Mouse (Mus musculus): ENCODE measurements around the gene Rab30. TPM values are rescaled to one million over a fixed set of nuclear protein-coding genes. Genes with fewer than 3 reads are reported as not detected.
A peak's percentile ranks its signal among the peaks of the same experiment; 100 is the strongest.
"Not testable (repeated sequence)": the region's sequence is repeated elsewhere in the genome, so short reads cannot be mapped to it uniquely, and the experiment has no call there.

Rab30 gene
- 10 to 100 TPM; 33.4 to 35.7 TPM for total RNA-seq (2021)

DNA sequence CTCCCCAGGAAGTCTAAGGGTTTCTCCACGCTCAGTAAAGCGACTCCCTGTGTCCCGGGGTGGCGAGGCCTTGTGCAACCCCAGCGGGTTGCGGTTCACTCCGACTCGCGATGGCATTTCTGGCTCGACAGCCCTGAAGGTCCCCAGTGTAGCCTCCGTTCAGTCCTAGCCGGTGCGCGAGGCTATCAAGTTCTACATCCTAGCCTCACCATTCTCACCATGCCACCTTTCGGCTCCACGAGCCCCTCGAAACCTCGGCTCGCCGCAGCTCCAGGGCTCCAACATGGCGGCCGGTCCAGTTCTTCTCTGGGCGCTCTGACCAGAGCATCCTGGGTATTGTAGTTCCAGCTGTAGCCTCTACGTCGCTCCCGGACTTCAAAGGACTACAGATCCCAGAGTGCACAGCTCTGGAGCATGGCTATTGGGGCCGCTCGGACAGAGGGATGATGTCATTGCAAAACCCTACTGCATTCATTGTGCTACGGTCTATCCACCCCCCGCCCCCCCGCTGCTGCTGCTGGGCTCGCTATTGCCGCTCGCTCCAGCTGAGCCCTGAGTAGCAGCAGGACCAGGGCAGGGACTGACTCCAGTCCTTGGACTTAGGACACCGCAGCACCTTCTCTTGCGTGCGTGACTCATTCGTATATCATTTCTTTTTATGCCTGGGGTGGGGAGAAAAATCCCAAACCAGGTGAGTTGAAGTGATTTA, at the start of gene Rab30:
TSS of gene Rab30 (plus strand) at position 452 of the 709 bp plus-strand sequence.
- peak; percentile 98 for DNase-seq
- intact Hi-C loops (cut with DNase I): loop anchor here (5.0 to 10.0 kb wide), 3 partner anchors 74 to 126 kb away; partner anchors contain the start of gene Pcf11

DNA sequence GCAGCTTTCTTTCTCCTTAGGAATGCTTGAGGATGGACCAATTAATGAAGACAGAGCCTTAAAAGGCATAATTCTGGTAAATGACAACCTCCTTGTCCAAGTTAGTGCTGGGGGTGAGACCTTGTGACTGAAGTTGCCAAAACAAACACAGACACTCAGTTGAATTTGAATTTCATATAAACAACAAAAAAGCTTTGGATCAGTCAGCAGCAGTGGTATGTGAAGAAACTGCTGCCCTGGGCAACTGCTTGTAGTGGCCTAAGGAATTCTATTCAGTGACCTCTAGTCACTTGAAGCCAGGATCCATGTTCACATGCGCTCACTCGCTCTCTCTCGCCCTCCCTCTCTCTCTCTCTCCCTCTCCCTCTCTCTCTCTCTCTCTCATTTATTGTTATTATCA, 45.0 kb upstream of the Rab30 start:
- no peak for DNase-seq
- intact Hi-C loops (cut with DNase I): no loop called here

- DNase-seq: no peak
- intact Hi-C loops (cut with DNase I): no loop called here
These were observed 42.6 kb upstream of the Rab30 start for GRCm38 (mm10) chr7:92698770-92699169.

- intact Hi-C loops (cut with DNase I): no loop called here
- no peak for DNase-seq
These were observed 37.7 kb upstream of the Rab30 start for GRCm38 (mm10) chr7:92703661-92704060.

- intact Hi-C loops (cut with DNase I): no loop called here
- no peak for DNase-seq
These were observed 35.9 kb upstream of the Rab30 start for GRCm38 (mm10) chr7:92705534-92705933.

GRCm38 (mm10) chr7:92706711-92707110, 34.7 kb upstream of the Rab30 start:
- no peak for DNase-seq
- intact Hi-C loops (cut with DNase I): no loop called here

DNA sequence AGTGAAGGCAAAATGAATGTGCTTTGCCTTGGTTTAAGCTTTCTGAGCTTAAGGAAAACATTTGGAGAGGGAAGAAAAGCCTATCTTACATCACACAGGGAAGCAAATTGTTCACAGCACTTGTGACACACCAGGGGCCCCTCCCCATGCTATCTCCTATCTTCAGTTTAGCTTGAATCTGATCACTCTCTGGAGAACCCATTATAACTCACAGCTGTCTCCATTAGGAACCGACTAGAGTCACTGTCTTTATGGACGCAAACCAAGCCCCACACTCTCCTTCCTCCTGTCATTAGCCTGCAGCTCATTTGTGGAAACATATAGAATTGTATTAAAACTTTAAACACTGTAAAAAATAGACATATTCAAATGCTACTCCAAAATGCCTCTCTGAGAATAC, 31.8 kb upstream of the Rab30 start:
- no peak for DNase-seq
- intact Hi-C loops (cut with DNase I): no loop called here

- no peak for DNase-seq
- intact Hi-C loops (cut with DNase I): no loop called here
These were observed 29.8 kb upstream of the Rab30 start for GRCm38 (mm10) chr7:92711593-92711992.

- intact Hi-C loops (cut with DNase I): no loop called here
- DNase-seq: no peak
These were observed 26.3 kb upstream of the Rab30 start for GRCm38 (mm10) chr7:92715055-92715454.

DNA sequence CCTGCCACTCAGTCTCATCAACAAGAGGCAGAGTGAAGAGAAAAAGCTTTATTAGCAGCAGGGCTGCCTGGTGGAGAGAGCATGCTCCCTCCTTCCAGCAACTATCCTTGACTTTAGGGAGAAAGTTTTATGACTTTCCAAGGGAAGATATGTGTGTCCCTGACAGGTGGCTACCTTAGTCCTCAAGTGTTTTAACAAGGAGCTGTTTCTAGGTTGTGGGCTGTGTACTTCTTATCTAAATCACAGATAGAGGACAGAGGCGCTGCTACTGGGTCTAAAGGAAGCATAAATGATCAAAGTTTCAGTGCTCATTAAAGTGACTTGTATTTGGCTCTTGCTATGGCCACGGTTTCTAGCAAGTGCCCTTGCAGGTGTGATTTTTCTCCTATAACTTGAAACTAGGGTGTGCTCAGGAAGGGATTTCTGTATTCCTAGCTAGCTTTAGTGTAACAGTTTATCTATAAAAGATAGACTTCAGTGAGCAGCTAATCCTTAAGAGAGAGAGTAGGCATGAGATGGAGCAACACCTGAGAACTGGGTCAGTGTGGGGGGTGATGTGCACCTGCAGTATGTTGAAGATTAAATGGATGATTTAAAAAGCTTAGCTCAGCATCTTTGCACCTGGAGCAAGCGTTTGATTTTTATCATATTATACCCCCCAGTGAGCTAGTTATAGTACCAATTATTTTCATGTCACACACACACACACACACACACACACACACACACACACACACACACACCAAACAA, 21.1 kb upstream of the Rab30 start:
- no peak for DNase-seq
- intact Hi-C loops (cut with DNase I): no loop called here

DNA sequence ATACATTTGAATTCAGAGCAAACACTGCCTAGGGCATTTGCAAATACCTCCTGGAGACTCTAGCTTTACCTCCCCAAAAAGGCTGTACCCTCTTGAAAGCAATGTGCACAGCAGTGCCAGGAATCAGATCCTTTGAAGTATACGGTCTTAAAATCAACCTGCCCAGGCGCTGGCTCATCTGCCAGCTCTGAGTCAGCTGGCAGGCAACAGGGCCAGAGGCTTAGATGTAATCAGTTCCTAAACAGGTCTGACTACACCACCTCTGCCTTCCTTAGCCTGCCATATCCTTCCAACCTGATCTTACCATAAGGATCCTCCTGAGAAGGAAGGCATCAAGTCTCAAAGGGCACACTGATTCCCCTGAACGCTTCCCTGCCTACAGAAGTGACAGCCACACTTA, 17.7 kb upstream of the Rab30 start:
- intact Hi-C loops (cut with DNase I): no loop called here
- no peak for DNase-seq

DNA sequence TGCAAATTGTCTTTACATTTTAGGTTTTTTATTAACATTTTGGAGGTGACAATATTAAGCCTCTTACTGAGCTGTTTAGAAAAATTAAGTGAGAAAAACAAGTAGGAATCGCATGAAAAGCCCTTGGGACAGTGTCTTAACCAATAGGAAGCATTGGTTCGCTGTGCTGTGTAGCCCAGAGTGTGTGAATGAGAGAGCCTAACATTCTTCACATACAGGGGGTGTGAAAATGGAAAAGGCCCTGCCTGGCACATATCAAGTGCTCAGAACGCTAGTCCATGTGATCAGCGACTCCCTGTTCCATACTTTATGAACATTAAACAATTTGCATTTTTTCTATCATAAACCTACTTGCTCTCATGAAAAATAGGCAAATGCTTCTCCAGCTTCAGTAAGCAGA, 17.1 kb upstream of the Rab30 start:
- no peak for DNase-seq
- intact Hi-C loops (cut with DNase I): no loop called here

- DNase-seq; intact Hi-C loops (cut with DNase I): not testable (repeated sequence)
These were observed 11.8 kb upstream of the Rab30 start for GRCm38 (mm10) chr7:92729583-92729982.

GRCm38 (mm10) chr7:92730465-92730864, 10.9 kb upstream of the Rab30 start:
- DNase-seq: no peak
- intact Hi-C loops (cut with DNase I): no loop called here

DNA sequence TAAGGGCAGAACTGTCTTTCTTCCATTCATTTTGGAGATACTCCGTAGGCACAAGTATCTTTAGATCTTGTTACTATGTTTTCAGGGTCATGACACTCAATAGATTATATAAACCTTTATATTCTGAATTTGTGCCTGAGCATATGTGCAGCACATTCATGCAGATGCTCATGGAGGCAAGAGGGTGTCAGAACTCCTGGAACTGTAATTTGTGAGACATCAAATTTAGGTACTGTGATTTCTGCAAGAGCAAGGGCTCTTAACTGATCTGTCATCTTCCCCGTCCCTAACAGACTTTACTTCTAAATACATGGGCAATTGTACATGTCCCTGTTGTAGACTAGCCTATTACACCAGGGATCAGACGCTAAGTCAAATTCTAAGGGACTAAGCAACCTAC, 10.4 kb upstream of the Rab30 start:
- DNase-seq: no peak

DNA sequence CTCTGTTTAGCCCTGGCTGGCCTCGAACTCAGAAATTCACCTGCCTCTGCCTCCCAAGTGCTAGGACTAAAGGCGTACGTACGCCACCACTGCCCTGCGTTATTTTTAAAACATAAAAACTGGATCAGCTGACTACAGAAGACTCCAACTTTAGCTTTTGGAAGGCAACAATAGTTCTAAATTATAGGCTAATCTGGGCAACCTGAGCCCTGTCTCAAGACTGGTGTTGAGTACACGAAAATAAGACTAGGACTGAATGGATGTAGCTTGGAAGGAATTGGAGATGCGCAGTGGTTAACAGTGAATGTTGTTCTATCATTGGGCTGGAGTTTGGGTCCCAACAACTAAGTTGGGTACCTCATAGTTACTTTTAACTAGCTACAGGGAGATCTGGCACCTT, 9.3 kb upstream of the Rab30 start:
- intact Hi-C loops (cut with DNase I): no loop called here
- DNase-seq: no peak

More for the DNA sequence above, 10.4 kb upstream of the Rab30 start:
- intact Hi-C loops (cut with DNase I): no loop called here

- intact Hi-C loops (cut with DNase I): no loop called here
- DNase-seq: no peak
These were observed 3.8 kb upstream of the Rab30 start for GRCm38 (mm10) chr7:92737560-92737959.

DNA sequence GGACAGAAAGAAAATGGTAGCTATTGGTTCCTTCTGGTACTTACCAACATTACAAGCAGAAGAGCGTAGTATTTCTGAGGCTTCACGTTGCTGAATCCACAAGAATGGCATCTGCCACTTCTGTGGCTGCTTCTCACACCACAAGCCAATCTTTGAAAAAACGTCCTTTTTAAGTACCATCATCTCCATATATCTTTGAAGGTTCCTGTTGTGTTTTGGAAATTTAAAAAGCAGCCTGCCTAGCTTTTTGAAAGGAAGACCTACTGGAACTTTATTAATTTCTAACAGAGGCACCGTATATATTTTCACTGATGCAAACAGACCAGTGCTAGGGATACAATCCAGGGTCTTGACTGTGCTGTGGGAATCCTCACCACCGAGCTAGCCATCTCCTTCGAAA, 1.4 kb upstream of the Rab30 start:
- DNase-seq: no peak
- intact Hi-C loops (cut with DNase I): loop anchor here (5.0 to 10.0 kb wide), 3 partner anchors 73 to 127 kb away; partner anchors contain the start of gene Pcf11

DNA sequence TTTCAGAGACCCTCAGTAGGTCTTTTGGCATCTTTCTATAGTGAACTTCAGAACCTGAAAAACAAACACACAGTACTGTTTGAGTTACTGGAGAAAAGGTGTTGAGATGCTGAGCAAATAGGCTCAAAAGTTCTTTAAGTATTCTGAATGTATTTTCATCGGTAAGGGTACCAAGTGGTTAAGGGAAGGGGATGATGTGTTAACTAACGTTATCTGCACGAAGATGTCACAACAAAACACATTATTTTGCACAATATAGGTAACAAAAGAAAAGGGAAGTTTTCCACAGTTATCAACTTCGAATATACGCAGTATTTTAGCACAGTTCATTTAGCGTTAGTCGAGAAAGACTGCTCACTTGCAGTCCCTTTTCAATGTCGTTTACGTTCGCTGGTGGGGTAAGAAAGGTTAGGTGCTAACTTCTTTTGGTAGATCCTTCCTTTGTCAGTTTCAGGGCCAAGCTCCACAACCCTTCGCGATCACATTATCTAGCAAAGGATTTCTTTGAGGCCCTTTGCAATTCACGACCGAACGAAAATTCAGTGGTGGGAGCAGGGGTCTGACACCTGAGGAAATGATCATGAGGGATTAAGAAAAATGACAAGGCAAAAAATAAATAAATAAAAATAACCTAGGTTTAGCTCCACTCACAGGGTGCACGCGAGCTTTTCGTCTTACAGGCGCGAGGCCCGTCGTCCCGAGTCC, 840 bp upstream of the Rab30 start:
- intact Hi-C loops (cut with DNase I): loop anchor here (5.0 to 10.0 kb wide), 3 partner anchors 73 to 127 kb away; partner anchors contain the start of gene Pcf11
- DNase-seq: no peak

- intact Hi-C loops (cut with DNase I): loop anchor here (5.0 to 10.0 kb wide), 3 partner anchors 75 to 125 kb away; partner anchors contain the start of gene Pcf11
These were observed 452 bp downstream of the Rab30 start for GRCm38 (mm10) chr7:92741861-92742249.

GRCm38 (mm10) chr7:92742341-92742741, 938 bp downstream of the Rab30 start:
- intact Hi-C loops (cut with DNase I): loop anchor here (5.0 to 10.0 kb wide), 3 partner anchors 75 to 125 kb away; partner anchors contain the start of gene Pcf11
- no peak for DNase-seq

More at GRCm38 (mm10) chr7:92741861-92742249, 452 bp downstream of the Rab30 start:
- peak; percentile 40 for DNase-seq
